Comparison of ENCODE assay signal across 20 mouse cellular contexts in the genomic region with DNA sequence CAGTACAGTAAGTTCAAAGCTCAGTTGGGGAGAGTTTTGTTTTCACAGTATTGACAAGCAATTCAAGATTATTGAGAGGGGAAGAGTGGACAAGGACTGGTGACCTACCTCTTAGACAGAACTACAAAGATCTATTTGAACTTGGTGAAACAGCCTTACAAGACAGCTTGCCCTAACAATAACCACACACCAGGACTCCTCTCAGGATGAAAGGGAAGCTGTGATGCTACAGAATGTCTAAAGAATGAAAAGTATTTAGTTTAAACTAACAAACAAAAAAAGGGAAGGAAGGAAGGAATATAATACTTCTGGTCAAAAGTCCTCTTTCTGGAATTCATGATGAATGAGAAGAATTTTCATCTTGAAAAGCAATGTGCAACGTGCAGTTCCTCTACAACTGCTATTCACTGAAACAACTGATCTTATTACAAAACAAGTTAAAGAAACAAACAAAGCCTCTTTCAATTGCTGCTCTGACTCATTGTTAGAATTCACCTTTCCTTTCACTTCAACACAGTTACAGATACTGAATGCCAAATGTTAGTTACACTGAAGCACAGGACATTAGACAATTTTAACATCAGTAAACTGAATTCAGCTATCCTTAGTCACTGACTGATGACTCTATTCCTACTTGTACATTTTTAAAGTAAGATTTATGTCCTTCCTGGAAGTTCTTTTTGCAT.
DNase-seq lines count a peak whose midpoint lies in the region; ATAC-seq and TF ChIP-seq lines count a peak whose summit lies in the region.
"Had no signal": no experiment of that assay in that cellular context is flagged by ENCODE, and none has a peak within 500 bp of the region (broad histone marks: within the 10 kb centered on the region; RNA-seq: fewer than 3 reads in every experiment).

No protein-coding gene starts in this region.

- H3K4me1 ChIP-seq in kidney, embryonic 15.5 days, result peaks cover 10% of the 10 kb centered on the region
- peaks cover 3% of the 10 kb centered on the region for H3K4me1 ChIP-seq in brown adipose tissue, adult 24 weeks (ENCODE audit: control insufficient read depth, insufficient read depth, insufficient read length, low read length)
- H3K4me1 ChIP-seq: forebrain, embryonic 12.5 days; hindbrain, embryonic 15.5 days had no signal

- H3K9ac ChIP-seq in kidney, embryonic 15.5 days, result no peak overlapping the region
- H3K9ac ChIP-seq: embryonic facial prominence, embryonic 15.5 days; forebrain, embryonic 12.5 days; heart, embryonic 13.5 days; hindbrain, embryonic 15.5 days had no signal

- no peak for ATAC-seq in kidney, embryonic 15.5 days (replicated peaks; ENCODE audit: low FRiP score)
- ATAC-seq: forebrain, embryonic 16.5 days had no signal

- H3K4me2 ChIP-seq in kidney, embryonic 15.5 days, result no peak overlapping the region
- H3K4me2 ChIP-seq: embryonic facial prominence, embryonic 15.5 days; forebrain, embryonic 12.5 days; heart, embryonic 13.5 days; hindbrain, embryonic 15.5 days had no signal

- H3K9me3 ChIP-seq in kidney, embryonic 15.5 days (replicated peaks), result no peaks in the 10 kb centered on the region
- H3K9me3 ChIP-seq: embryonic facial prominence, embryonic 15.5 days; forebrain, embryonic 12.5 days; heart, embryonic 13.5 days; hindbrain, embryonic 15.5 days had no signal

- no peak for TF ChIP-seq CTCF in left cerebral cortex, adult 2 months (IDR thresholded peaks at IDR 0.05)

- H3K36me3 ChIP-seq in kidney, embryonic 15.5 days, result no peaks in the 10 kb centered on the region
- H3K36me3 ChIP-seq: embryonic facial prominence, embryonic 15.5 days; forebrain, embryonic 12.5 days; heart, embryonic 13.5 days; hindbrain, embryonic 15.5 days had no signal

- intact Hi-C loops in left cerebral cortex, postnatal 14 days (cut with DNase I), result no loop called here
- intact Hi-C loops in left cerebral cortex, adult 2 months (cut with DNase I), result no loop called here

- no peaks in the 10 kb centered on the region for H3K27me3 ChIP-seq in kidney, embryonic 15.5 days
- H3K27me3 ChIP-seq: embryonic facial prominence, embryonic 15.5 days; forebrain, embryonic 12.5 days; heart, embryonic 13.5 days; hindbrain, embryonic 15.5 days had no signal

- WGBS in kidney, embryonic 15.5 days, result 41% methylated on average over 1 of the region's 1 CpGs

- no peak overlapping the region for H3K4me3 ChIP-seq in kidney, embryonic 15.5 days (replicated peaks)
- no peak overlapping the region for H3K4me3 ChIP-seq in brown adipose tissue, adult 24 weeks (ENCODE audit: insufficient read depth, low read depth, low read length)
- H3K4me3 ChIP-seq in left cerebral cortex, adult 2 months, result no peak overlapping the region
- H3K4me3 ChIP-seq: embryonic facial prominence, embryonic 15.5 days; forebrain, embryonic 12.5 days; heart, embryonic 13.5 days; hindbrain, embryonic 15.5 days had no signal

- H3K27ac ChIP-seq in kidney, embryonic 15.5 days, result peak overlapping the region; percentile 58
- H3K27ac ChIP-seq in brown adipose tissue, adult 24 weeks (replicated peaks; ENCODE audit: low read depth, low read length), result peak overlapping the region; percentile 53; the same call in 1 of the 2 replicates
- H3K27ac ChIP-seq in left cerebral cortex, adult 2 months, result no peak overlapping the region
- H3K27ac ChIP-seq: embryonic facial prominence, embryonic 15.5 days; forebrain, embryonic 12.5 days; heart, embryonic 13.5 days; hindbrain, embryonic 15.5 days had no signal

- no peak for DNase-seq in kidney, adult 9 months
- peak; percentile 49 for DNase-seq in 3T3-L1 (ENCODE audit: low read depth, low spot score)
- peak; percentile 25 for DNase-seq in NIH3T3 (ENCODE audit: low read depth)
- DNase-seq in left cerebral cortex, postnatal 14 days (ENCODE audit: low spot score in 2 of 2), result no peak
- no peak for DNase-seq in left cerebral cortex, adult 2 months (ENCODE audit: extremely low spot score in 1 of 2, low spot score in 2 of 2)
- DNase-seq: adrenal gland, adult 8-10 months; adrenal gland, postnatal 36 days; cerebellum, adult 11 months; cerebellum, adult 8-10 months; cerebellum, postnatal 14 days; embryo, embryonic 11 days; gastrocnemius, postnatal 14 days; heart, postnatal 36 days had no signal

Comparison
In these comparisons a context has a peak if more than half of its experiments do, and no peak if none do; other contexts are left out.
1. DNase-seq: peak in 3T3-L1 (single experiment) and NIH3T3 (single experiment); none in kidney, adult 9 months (single experiment), left cerebral cortex, postnatal 14 days (0 of 2) and left cerebral cortex, adult 2 months (0 of 2).